Mouse (Mus musculus) layer of hippocampus, adult 9-11 months (tissue): Measurements from ENCODE around the gene Cmtm7.
"Not testable (repeated sequence)": the region's sequence is repeated elsewhere in the genome, so short reads cannot be mapped to it uniquely, and the experiment has no call there.

ENCODE experiments used
- DNase-seq: peaks from one replicate; pipeline ENCODE4 v3.0.0; 2022

Cmtm7 gene

DNA sequence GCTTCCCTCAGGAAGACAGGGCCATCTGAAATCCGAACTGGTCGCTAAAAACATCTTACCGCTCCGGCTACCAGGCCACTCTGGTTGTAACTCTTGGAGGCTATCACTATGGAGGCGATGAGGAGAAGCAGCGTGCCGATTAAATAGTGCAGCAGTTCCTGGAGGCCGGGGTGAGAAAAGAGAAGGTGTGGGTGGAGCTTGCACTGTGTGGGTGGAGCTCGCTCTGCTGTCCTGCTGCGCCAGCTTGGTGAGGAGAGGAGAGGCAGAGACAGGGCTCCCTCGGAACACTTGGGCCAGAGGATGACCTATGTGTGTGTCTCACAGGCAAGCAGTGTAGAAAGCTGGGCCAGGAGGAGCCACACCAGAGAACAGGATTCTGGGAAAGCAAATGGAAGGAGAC lies 19.8 kb downstream of the Cmtm7 start:
- no peak for DNase-seq

DNA sequence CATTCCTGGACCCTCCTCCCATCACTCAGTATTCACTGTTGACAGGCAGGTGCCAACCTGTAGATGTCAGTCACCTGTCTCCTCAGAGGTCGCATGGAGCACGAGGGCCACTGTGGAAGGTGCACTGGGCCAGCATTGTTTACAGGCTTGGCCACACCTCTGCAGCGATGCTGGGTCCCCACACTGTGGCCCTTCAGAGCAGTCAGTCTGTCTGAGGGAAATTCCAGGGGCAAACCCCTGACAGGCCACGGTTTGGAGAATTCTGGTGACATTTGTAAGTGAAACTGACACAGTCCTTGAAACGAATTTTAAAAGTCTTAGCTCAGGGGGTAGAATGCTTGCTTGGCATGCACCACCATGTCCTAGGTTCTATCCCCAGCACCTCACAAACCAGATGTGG lies 21.3 kb downstream of the Cmtm7 start:
- no peak for DNase-seq

DNA sequence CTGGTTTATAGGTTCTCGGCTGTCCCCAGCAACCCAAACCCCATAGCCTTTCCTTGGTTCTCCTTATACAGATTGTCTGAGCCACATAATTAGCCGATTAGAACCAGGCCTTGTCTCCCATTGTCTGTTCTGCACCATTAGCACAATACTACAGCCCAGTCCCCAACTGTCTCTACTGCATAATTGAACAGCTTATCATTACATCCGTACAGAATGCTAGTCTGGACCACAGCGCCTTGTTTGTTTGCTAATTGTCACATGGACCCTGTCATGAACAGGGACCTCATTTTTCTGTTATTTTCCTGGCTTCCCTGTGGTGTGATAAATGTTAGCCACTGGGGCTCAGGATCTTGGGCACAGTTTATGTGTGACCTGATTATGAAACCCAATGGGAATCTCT lies 21.8 kb downstream of the Cmtm7 start:
- DNase-seq: no peak

DNA sequence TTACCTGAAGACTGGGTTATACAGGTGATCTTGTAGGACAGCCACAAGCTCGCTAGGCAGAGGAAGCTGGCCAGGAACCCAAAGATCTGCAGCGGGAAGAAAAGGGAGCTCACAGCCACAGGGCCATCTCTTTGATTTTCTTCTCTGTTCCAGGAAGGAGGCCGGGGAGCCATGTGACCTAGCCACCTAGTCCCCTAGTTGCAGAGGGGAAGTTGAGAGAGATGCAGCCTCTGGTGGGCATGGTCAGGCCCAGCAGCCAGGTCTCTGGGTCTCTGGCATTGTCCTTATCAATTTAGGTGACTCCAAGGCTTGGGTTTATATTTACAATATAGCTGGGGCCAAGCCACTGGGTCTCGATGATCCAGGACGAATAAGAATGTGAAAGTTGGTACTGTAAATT lies 22.9 kb downstream of the Cmtm7 start:
- DNase-seq: no peak

DNA sequence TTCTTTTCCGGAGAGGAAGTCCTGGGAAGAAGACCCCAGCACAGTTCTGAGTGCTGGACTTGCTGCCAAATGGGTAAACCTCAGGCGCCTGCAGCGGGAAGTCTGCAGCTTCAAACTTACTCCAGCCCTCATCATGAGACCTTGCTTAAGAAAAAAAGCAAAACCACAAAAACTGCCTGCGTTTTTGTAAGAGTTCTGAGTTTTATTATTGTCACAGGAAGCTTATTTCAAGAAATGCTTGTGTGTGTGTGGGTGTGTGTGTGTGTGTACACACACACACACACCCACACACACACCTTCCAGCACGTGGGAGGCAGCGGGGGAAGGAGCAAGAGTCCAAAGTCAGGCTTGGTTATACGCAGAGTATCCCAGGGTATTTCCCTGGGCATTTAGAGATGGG lies 23.4 kb downstream of the Cmtm7 start:
- no peak for DNase-seq

DNA sequence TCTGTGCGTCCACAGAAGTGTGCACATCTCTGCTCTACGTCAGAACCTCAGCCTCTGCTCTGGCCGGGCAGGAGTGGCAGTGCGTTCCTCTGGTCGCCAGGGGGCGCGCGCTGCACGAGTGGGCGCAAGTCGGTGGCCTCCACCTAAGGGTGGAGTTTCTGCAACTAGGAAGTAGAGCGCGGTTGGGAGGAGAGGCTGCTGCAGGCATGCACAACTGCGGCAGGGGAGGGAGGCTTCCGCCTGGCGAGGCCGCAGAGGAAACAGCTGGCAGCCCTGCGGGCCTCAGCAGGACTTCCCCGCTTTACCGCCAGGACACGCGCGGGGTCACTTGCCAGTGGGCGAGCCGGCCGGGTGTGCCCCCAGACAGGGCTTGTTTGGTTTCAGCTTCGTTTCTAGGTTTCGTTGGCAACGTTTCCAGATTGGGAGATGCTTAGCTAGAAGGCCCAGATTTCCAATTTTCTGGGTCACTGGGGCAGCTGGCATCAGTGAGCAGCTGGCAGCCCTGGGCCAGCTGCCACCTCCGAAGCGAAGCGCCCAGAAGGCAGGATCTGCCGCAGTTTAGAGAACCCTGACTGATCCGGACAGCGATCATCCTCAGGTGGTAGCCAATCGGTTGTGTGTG lies 28.7 kb downstream of the Cmtm7 start:
- peak; percentile 93 for DNase-seq

DNA sequence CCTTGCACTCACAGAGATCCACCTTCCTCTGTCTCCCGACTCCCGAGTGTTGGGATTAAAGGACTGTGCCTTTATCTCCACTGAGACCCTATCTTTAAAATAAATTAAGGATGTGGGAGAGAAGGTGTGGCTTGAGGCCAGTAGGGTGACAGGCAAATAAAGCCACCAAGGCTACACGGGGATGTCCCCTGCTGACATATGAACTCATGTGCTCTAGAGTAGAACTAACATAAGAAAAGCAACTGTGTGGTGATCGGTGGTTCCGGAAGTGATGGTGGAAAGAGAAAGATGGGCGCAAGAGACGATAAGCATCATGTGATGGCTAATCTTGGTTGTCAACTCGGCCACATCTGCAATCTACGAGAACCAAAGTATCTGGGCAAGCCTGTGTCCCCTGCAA lies 29.3 kb downstream of the Cmtm7 start:
- DNase-seq: no peak

DNA sequence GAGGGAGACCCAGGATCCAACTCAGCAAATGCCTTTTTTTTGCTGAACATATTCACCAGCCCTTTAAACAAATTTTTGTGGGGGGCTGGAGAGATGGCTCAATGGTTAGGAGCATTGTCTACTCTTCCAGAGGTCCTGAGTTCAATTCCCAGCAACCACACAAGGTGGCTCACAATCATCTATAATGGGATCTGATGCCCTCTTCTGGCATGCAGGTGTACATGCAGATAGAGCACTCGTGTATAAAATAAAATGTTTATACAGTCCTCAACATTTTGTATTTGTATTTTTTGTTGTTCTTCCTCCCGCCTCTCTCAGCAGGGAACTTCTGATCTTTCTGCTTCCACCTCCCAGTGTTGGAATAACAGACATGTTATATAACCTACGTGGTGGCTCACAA lies 30.1 kb downstream of the Cmtm7 start:
- DNase-seq: no peak

DNA sequence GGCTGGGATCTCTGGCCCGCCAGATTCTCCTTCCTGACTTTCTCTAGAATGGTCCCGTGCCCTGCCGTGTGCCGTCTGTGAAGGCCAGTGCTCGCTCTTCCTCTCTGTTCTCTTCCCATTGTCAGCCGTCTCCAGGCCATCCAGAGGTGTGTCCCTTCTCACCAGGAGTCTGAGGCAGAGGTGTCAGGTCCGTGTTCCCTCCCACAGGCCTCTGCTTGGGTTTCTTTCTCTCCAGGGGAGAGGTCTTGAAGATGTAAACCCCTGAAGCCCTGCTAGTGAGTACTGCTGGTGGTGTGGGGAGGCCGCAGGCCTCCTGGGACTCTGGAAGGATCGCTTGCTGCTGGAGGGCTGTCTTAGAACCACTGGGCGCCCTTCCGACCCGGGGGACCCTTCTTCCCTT lies 34.2 kb downstream of the Cmtm7 start:
- DNase-seq: no peak

DNA sequence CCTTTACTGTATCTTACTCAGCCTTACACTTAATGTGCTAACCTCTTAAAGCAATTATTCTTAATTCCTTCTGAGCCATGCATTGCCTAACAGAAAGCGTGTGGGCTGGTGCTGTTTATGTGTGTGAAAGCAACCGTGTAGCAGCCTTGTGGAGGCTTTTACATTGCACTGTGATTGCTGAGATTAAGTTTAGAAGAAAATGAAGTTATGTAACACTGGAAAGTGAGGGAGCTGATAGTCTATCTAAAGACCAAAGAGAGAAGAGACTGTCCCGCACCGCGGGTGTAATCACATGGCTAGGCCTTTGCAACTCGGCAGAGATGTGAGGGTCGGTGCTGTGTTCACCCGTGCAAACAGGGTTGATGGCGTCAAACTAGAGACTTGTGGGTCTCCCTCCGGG lies 34.6 kb downstream of the Cmtm7 start:
- DNase-seq: peak; percentile 59

DNA sequence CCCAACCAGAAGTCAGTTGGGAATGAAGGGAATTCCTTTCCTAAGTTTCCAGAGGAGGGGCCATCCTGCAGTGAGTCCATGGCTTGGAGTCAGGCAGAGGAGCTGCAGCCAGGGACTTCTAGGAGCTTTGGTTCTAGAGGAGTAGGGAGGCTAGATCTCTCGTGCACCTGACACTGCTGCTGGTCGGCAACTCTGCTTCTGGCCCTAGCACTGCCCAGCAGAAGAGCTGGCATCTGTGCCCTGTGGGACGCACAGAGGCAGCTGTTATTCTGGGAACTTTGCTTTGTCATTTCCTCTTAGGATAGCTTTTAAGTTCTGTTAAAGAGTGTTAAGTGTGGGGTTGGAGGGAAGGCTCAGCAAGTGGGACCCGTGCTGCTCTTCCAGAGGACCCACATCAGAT lies 36.0 kb downstream of the Cmtm7 start:
- DNase-seq: no peak

DNA sequence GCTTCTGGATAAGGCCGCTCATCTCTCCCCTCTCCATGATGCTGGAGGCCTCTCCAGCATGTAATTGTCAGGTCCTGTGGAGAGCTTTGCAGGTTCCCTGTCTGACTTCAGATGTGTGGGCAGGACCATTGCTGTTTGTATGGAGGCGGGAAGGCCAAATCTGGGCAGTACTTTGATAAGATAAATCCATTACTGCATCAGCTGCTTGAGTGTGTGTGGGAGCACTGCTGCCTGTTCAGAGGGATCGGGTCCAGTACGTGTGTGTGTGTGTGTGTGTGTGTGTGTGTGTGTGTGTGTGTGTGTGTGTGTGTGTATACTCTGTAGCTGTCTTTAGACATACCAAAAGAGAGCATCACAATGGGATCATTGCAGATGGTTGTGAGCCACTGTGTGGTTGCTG lies 36.5 kb downstream of the Cmtm7 start:
- DNase-seq: peak; percentile 65

DNA sequence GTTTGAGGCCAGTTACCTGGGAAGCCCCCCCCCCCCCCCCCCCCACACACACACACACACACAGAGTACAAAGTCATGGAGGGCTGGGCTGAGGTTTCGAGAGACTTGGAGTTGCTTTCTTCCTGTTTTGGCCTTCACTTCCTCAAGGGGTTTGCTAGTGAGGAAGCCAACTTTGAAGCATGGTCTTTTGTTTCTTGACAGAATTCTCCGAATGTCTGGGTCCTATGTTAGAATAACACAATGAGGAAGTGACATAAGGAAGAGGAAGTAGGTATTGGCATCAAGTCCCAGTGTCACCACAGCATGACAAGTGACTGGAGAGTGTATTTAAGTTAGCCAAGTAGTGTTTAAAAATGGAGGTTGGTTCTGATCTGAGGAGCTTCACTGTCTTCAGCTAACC lies 38.9 kb downstream of the Cmtm7 start:
- DNase-seq: peak; percentile 67

DNA sequence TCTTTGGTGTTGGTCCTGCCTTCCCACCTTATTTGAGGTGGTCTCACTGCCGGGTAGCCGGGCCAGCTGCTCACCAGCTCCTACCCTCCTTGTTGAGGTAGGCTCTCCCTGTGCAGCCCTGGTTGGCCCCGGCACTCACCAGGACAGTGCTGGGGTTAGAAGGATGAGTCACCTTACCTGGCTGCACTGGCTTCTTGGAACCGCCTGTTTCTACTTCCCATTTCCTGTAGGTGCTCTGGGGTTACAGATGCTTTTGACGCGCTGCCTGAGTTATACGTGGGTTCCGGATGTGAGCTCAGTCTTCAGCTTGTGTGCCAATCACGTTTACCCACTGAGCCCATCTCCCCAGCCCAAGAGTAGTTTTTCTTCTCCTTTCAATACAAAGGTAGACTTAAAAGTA lies 41.3 kb downstream of the Cmtm7 start:
- DNase-seq: no peak

DNA sequence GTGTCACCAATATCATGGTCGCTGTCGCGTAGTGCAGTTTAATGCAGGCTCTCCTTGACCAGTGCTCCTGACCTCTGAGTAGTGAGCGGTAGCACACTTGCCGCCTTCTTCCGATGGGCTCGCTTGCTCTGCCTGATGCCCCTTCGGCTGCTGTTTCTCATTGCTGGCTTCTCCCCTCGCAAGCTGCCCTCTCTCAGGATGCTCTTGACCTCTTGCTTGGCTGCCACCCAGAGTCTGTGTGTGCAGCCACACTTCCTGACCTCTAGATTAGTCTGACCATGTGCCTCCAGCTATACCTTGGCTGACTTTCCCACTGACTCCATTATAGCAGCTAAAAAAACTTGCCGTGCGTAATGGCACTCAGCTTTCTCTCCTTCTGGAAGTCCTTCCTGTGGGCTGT lies 45.2 kb downstream of the Cmtm7 start:
- DNase-seq: no peak

DNA sequence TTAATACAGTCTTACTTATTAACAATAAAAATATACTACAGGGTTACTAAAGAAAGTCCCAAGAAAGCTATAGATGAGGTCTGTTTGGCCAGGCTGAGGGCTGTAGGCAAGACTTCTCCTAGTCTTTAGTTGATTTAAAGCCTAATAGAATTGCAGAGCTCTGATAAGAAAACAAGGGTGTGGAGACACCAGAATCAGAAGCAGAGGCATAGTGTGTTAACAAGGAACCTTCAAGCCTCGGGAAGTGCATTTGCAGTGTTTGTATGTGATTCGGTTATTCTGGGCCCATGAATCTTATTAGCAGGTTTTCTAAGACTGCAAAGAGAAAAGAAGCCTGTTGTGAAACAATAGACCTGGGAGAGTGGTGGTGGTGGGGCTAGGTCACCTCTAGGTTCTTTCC lies 48.4 kb downstream of the Cmtm7 start:
- no peak for DNase-seq

DNA sequence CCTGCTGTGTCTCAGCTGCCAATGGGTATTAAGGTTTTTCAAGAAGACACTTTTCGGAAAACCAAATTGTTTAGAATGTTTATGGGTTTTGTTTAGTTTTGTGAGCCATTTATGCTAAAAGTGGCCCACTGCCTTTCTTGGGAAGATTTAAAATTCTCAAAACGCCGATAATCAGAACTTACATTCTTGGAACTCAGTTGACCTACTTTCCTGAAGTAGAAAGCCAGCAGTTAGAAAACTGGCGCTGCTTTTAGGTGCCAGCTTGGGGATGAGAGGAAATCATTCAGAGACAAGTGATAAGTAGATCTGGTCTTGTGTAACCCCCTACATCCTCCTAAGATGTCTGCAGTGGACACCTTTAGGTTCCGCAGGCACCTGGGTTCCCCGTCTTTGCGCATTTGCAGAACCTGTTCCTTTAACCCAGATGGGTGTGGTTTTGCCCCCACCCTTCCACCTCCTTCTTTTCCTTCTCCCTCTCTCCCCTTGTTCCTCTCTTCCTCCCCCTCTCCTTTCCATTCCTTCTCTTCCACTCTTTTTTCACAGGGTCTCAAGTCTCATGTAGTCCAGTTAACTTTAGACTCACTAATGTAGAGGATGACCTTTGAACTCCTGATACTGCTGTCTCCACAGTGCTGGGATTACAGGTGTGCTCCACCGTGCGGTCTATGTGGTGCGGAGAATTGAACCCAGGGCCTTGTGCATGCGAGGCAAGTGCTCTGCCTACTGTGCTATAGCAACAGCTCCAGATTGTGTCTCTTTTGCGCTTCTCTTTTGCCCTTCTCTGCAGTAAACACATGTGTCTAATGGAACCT lies 49.6 kb downstream of the Cmtm7 start:
- DNase-seq: no peak

DNA sequence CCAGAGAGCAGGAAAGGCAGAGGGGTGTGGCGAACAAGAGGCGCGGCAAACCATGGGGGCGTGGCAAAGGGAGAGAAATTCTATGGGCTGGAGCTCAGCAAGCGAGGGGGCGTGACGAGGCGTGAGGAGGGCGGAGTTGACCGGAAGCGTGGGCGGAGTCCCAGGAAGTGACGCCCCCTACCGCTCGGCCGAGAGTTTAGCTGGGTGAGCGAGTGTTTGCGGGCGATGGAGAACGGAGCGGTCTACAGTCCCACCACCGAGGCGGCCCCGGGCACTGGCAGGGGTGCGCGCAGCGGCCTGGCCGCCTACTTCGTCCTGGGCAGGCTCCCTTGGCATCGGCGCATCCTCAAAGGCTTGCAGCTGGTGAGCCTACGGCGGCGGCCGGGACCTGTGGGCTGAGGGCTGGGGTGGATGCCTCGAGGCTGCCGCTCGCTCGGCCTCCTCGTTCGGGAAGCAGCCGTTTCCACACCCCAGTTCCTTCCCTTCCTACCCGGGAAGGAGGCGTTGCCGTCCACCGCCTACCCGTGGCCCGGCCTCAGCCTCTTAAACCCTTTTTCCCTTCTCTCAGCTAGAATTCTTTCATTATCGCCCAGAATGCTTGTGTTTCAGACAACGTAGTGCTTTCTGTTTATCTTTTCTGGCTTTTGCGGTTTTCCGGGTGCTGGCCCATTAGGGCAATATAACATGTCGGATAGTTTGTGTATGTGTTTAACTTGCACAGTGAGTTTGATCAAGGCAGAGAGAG lies 50.5 kb downstream of the Cmtm7 start, which contains the start of gene Cmtm6:
Gene Cmtm6 (plus strand): TSS at position 106 of the 745 bp plus-strand sequence.
- DNase-seq: peak; percentile 97

DNA sequence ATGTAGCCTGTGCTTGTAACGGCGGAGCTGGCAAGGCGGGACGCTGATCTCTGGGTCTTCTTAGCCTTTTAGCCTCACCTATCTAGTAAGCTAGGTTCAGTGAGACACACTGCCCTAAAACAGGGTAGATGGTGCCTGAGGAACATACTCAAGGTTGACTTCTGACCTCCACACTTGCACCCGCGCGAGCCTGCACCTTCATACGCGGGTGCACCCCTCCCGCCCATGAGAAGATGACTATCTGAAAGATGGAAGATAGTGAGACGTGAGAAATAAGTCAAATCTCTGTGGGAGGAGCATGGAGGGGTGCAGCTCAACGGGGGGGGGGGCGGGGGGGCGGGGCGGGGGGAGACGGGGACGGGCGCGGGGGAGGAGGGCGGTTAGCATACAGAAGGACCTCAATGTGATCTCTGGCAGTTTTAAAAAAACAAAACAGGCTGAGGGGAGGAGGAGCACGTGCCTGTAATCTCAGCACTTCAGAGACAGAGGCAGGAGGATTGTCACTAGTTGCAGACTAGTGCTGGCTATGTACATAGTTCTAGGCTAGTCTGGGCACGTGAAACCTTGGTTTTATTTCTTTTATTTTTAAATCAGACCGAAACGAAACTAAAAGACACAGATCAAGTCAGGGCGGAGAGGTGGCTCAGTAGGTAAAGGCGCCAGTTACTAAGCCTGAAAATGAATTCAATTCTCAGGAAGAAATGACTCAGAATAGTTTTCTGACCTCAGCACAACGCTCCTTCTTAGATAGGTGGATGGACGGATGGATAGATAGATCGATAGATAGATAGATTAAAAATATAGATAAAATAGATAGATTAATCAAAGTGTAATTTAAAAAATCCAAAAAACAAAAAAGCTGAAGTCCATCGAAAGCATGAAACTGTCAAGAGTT lies 51.5 kb downstream of the Cmtm7 start:
- DNase-seq: no peak

DNA sequence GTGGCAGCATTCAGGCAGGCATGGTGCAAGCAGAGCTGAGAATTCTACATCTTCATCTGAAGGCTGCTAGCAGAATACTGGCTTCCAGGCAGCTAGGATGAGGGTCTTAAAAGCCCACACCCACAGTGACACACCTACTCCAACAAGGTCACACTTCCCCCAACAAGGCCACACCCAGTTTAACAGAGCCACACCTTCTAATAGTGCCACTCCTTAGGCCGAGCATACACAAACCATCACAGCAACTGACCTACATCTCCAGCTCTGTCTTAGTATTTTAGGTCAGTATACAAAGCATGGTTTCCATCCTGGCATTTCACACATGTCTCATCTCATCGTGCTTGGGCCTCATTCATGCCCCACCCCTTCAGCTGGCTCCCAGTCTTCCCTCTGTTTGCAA lies 53.2 kb downstream of the Cmtm7 start:
- not testable (repeated sequence) for DNase-seq

DNA sequence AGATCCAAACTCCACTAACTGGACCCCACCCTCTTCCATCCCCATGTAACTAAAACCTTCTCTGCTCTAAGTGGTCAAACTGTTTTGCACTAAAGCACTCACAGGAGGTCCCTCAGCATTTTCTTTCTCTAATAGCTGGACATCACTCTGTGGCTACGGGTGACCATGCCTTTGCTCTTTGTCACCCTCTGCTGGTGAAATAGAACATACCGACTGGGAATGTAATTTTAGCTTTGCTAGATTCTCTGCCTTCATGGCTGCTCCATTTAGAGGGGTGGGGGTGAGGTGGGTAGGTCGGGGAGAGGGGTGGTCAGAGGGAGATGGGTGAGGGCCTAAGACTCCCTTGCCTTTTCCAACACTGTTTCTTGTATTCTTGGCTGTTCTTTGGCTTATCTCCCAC lies 54.3 kb downstream of the Cmtm7 start:
- no peak for DNase-seq

DNA sequence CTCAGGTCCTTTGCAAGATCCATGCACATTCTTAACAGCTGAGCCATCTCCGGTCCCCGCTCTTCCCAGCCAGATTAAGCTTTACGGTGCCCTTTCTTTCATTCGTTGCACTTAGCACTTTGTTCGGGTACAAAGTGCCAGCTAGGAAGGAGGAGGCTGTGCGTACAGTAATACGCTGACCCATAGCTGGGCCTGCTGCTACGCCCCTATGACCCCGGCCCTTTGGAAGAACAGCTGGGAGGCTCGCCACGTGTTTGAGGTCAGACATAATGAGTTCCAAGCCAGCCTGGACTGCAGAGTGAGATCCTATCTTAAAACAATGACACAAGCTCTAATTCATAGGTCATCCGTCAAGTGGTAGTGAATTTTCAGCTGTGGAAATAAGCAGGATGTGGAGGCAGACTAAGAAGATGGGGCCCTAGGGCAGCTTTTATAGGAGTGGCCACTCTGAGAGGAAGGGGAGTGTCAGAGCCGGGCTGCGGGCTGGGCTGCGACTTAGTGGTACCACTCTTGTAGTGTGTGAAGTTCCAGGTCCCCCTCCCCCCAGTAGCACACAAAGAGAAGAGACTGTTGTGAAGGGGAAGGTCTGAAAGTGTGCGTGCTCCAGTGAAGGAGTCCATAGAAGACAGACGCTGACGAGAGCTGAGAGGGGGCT lies 64.9 kb downstream of the Cmtm7 start:
- no peak for DNase-seq
